Mouse (Mus musculus) cerebellum, adult (tissue): ENCODE results near the gene Acadvl.

Source experiments
- ATAC-seq: cut with Nextera tagmentation; 2 replicates; pipeline ENCODE4 v1.9.2; 2017; ENCODE audit warnings: mild to moderate bottlenecking, moderate library complexity, mixed read lengths; ENCODE audit not compliant: insufficient number of reproducible peaks, low FRiP score, low TSS enrichment

The Acadvl gene

DNA sequence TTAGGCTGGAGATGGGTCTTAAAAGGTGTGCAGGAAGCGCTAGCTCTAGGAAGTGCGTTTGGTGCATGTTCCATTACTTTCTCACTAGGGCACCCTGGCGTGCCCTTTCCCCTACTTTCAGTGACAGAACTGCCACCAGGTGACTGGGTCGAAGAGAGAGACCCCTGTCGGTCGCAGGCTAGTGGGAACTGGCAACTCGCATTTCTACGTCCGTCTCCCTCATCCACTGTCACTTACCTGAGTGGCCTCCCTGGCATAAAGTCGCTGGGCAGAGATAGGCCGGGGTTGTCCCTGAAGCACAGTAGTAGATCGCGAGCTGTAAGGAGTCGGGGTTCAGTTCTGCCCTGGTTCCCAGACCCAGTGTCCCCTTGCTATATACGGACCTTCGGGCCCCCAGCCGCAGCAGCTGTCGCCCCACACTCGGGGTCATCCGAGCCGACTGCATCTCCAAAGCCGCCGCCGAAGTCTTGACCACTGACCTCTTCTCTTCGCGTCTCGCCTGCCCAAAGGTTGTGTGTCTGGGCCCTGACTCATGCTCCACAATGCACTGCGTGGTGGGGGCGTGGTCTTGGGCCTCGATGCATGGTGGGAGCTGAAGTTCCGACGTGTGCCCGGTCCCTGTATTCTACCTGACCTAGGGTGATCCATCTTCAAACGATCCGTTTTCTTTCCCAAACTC lies at the start of gene Acadvl:
TSS of gene Acadvl (minus strand) at position 532 of the 679 bp plus-strand sequence.
- ATAC-seq, result peak; percentile 75; the same call in 1 of the 2 replicates

- ATAC-seq, result no peak
These were observed 47.8 kb upstream of the Acadvl start for GRCm38 (mm10) chr11:70063053-70063452.

DNA sequence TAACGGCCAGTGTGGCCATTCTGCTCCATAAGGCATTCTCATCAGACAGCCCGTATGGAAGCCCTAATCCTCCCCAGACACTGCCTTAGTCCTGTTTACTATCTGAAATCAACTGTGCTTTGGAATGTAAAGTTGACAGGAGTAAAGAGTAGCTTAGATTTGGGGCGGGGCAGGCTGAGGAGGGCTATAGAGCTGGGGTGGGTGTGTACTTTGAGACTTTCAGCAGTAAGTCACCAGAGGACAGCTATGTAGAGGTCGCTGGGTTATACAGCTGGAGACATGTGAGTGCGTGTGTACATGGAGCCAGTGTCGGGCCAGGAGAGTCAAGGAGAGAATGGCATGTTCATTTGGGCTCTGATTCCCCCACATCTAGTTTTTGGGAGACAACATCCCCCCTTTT lies 44.7 kb upstream of the Acadvl start:
- ATAC-seq, result no peak

GRCm38 (mm10) chr11:70057805-70058204 lies 42.6 kb upstream of the Acadvl start:
- no peak for ATAC-seq

GRCm38 (mm10) chr11:70055618-70056214 lies 40.5 kb upstream of the Acadvl start:
- ATAC-seq, result no peak; the same call in 1 of the 2 replicates

- no peak for ATAC-seq
These were observed 38.8 kb upstream of the Acadvl start, which contains the start of gene Asgr1 for GRCm38 (mm10) chr11:70053898-70054570. Asgr1 (plus strand) TSS chr11:70054085.

DNA sequence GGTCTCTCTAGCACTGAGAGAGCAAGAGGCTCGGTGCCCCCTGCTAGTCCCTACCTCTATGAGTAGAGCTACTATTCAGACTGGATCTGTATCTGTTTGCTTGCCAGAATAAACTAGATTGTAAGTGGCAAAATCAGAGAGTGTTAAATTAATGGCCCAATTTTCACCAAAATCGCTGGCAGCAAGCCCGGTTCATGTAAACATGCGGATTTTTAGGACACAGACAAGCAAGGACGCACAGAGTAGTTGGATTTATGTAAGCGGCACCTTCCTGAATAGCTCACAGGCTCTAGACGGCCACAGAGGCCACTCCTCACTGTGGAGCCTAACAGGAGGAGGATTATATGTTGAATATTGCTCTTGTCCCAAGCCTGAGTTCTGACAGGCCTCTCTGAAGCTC lies 37.9 kb upstream of the Acadvl start:
- no peak for ATAC-seq

DNA sequence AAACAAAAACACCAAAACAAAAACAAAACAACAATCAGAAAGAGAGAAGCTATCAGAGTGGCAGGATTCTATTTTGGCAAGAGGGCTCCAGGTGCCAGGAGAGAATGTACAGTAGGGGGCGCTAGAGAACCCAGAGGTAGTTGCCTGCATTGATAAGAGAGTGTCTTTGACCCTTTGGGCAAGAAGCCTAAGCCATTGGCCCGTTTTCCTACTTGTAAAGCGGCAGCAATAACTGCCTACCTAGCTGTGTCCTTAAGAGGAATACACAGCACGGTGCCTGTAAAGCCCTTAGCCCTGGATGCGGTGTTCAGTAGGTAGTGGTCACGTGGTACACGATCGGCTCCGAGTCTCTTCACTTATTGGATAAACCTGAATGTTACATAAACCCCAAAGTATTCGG lies 34.6 kb upstream of the Acadvl start:
- ATAC-seq, result no peak

- no peak for ATAC-seq
These were observed 34.2 kb upstream of the Acadvl start for GRCm38 (mm10) chr11:70049366-70049765.

- ATAC-seq, result no peak
These were observed 30.2 kb upstream of the Acadvl start for GRCm38 (mm10) chr11:70045435-70045834.

- ATAC-seq, result no peak
These were observed 28.5 kb upstream of the Acadvl start for GRCm38 (mm10) chr11:70043665-70044064.

GRCm38 (mm10) chr11:70042309-70043085 lies 27.3 kb upstream of the Acadvl start:
- ATAC-seq, result no peak

DNA sequence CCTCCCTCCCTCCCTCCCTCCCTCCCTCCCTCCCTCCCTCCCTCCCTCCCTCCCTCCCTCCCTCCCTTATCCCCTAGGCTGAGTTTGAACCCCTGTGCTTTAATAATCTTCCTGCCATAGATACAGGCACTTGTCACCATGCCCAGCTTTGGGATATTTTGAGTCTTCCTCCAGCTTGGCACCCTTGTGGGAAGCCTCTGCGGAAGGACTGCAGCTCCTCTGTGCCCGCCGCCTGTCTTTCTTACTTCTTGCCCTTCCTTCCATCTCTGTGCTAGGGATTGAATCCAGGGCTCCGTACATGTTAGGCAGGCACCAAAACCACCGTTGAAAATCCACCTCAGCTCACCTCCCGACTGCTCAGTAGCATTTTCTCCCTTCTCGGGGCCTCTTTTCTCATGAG lies 25.0 kb upstream of the Acadvl start:
- no peak for ATAC-seq

DNA sequence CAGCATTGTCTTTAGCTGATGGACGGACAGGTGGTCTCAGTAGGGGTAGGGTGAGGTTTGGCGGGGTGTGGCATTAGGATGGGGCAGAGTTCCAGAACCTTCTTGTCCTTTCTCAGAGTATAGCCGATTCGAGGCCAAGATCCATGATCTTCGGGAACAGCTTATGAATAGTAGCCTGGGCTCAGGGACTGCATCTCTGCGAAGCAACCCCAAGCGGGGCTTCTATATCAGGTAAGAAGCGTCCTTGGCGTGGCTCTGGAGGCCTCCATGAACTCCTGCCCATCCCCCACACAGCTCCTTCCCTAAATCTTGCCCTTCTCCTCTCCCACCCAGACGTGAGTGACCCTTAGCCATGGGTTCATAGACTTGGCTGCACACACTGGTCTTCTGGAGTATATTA lies 24.4 kb upstream of the Acadvl start:
- ATAC-seq, result no peak

GRCm38 (mm10) chr11:70038174-70038573 lies 23.0 kb upstream of the Acadvl start:
- no peak for ATAC-seq

- no peak for ATAC-seq
These were observed 16.1 kb upstream of the Acadvl start for GRCm38 (mm10) chr11:70031321-70031670.

DNA sequence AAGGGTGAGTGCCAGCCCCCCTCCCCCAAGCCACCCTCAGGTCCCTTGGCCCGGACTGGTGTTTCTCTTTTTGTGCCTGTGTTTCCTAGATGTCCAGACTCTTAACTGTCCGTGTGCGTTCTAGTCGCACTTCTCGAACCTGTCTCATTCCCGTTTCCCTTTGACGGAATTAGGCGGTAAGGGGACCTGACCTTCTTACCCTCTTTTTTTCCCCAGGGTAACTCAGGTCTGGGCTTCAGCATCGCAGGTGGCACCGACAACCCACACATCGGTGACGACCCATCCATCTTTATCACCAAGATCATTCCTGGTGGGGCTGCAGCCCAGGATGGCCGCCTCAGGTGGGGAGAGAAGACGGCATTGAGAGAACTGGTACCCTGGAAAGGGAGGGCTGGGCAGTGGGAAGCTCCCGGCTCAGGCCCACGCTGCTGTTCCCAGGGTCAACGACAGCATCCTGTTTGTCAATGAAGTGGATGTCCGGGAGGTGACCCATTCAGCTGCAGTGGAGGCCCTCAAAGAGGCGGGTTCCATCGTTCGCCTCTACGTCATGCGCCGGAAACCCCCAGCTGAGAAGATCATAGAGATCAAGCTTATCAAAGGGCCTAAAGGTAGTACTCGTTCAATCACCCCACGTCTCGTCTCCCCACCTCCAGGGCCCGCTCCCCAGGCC lies 15.6 kb upstream of the Acadvl start:
- ATAC-seq, result no peak

DNA sequence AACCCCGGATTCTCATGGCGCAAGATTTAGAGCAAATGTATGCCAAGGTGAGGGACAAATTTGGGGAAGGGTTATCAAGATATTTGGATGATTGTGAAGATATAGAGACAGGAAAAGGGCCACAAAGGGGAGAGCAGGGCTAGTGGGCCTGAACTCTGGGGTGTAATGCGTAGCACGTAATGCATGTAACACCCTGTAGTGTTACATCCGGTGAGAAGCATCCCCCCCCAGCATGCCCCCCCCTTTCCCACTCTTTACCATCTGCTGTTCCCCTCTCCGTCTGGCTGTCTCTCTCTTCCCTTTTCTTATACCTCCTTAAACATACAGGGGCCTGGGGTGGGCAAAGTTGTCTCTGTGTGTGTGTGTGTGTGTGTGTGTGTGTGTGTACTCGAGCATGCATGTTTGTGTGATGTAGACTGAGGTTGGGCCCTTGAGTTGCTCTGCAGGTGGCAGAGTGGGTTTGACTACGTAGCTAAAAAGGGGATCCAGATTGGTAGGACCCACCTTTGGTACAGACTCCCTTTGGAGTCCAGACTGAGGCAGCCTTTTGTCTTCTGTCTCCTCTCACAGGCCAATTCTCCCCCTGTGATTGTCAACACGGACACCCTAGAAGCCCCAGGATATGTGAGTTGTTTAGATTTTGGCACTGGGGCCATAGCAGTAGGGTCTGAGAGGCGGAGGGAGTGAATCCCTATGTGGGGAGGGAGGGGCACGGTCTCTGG lies 14.8 kb upstream of the Acadvl start:
- ATAC-seq, result no peak

DNA sequence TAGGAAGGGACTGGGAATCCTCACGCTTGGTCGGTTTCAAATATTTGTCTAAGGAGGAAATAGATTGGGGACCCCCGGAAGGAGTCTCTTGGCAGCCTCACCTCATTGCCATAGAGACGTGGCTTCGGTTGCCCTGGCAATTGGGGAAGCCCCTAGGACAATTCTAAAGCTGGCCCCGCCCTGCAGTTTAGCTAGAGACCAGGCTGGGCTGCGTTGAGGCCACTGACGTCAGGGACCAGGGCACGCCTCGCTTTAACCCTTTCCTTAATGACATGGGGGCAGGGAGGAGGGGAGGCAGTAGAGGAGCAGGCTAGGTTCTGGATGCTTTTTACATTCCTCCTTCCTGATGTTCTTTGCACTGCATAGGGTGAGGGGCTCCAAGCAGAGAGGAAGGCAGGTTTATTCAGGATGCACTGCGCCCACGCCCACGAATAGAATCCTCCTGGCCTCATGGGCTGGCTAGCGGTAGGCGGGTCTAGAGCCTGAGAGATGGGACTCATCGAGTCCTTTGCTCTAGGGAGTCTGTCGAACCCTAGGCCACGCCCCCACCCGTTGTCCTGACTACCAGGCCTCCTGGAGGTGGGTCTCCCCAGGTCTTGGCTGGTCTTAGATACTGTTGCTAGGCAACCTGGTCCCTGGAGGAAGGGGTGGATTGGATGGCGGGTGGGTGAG lies 14.1 kb upstream of the Acadvl start:
- no peak; the same call in 1 of the 2 replicates for ATAC-seq
